Mouse (Mus musculus): Measurements from ENCODE around the gene ccdc198. TPM values are rescaled to one million over a fixed set of nuclear protein-coding genes. Genes with fewer than 3 reads are reported as not detected.

ccdc198 gene
- total and polyA plus RNA-seq, 3 experiments: not detected

GRCm38 (mm10) chr14:49172582-49172988 lies 72.7 kb downstream of the ccdc198 start:
- DNase-seq (ENCODE audit: extremely low read depth): peak; percentile 22
- dilution Hi-C loops (cut with MboI; ENCODE audit: extremely low pct_ligation_motif_present, extremely low pct_unique_long_range_greater_than_20kb, low sequenced_read_pairs): no loop called here

GRCm38 (mm10) chr14:49171867-49172581 lies 73.2 kb downstream of the ccdc198 start, which contains the start of gene Naa30:
Gene Naa30 (plus strand): TSS chr14:49172226.
- DNase-seq (ENCODE audit: extremely low read depth): peak; percentile 95
- H3K9ac ChIP-seq (ENCODE audit: insufficient read depth, low read depth): peak within 1 kb of the TSS; percentile 79
- dilution Hi-C loops (cut with MboI; ENCODE audit: extremely low pct_ligation_motif_present, extremely low pct_unique_long_range_greater_than_20kb, low sequenced_read_pairs) (no loop called here), in situ Hi-C loops (cut with MboI; ENCODE audit: low pct_ligation_motif_present, low pct_unique_long_range_greater_than_20kb, low sequenced_read_pairs) (no loop called here)
- peaks cover 3 to 29% of the 10 kb centered on the region in 2 experiments; a peak in 2 of 4 replicates for H3K4me1 ChIP-seq (ENCODE audit: control insufficient read depth in 1 of 2, insufficient read depth in 2 of 2)
- peak within 1 kb of the TSS; percentile 24 for H3K27ac ChIP-seq (ENCODE audit: insufficient read depth, low read depth)
- H3K9me3 ChIP-seq (replicated peaks; ENCODE audit: low read length): no peaks in the 10 kb centered on the region
- H3K4me3 ChIP-seq (replicated peaks in 1 of 3; ENCODE audit: low read depth in 2 of 3, low read length in 2 of 3, poor library complexity in 1 of 3): peak within 1 kb of the TSS; percentile 69 to 97 (median 90)
- H3K36me3 ChIP-seq (replicated peaks in 1 of 2; ENCODE audit: control insufficient read depth in 1 of 2, insufficient read depth in 1 of 2, low read length in 1 of 2): peaks cover 3 to 17% of the 10 kb centered on the region in 2 experiments
- H3K79me2 ChIP-seq (replicated peaks; ENCODE audit: control insufficient read depth, extremely low read depth, insufficient read depth, poor library complexity, severe bottlenecking): peaks cover 26% of the 10 kb centered on the region
- H3K27me3 ChIP-seq (replicated peaks): no peaks in the 10 kb centered on the region
- H3K4me2 ChIP-seq (ENCODE audit: insufficient read depth, low read depth, poor library complexity, severe bottlenecking): peak within 1 kb of the TSS; percentile 89
- TF ChIP-seq ZC3H11A (IDR thresholded peaks at IDR 0.05; ENCODE audit: low read depth, low read length) (no peak), CHD2 (IDR thresholded peaks at IDR 0.05; ENCODE audit: low read length) (no peak), USF2 (conservative IDR thresholded peaks at IDR 0.05; ENCODE audit: low read depth, low read length) (no peak), MAX (IDR thresholded peaks at IDR 0.05; ENCODE audit: low read length) (no peak), TBP (conservative IDR thresholded peaks at IDR 0.05; ENCODE audit: low read depth, low read length) (no peak), UBTF (IDR thresholded peaks at IDR 0.05; ENCODE audit: low read depth, low read length) (no peak; the same call in 1 of the 2 replicates), KAT2A (IDR thresholded peaks at IDR 0.05; ENCODE audit: insufficient replicate concordance, low read length) (peak; percentile 57; the same call in 1 of the 2 replicates), MEF2A (IDR thresholded peaks at IDR 0.05; ENCODE audit: borderline replicate concordance, low read depth, low read length) (no peak), JUN (IDR thresholded peaks at IDR 0.05; ENCODE audit: insufficient read depth, low read depth, low read length) (no peak), EP300 (IDR thresholded peaks at IDR 0.05; ENCODE audit: low read length) (no peak), RCOR1 (conservative IDR thresholded peaks at IDR 0.05; ENCODE audit: low read depth, low read length) (no peak), PAX5 (IDR thresholded peaks at IDR 0.05; ENCODE audit: low read length) (no peak), ETS1 (conservative IDR thresholded peaks at IDR 0.05; ENCODE audit: low read depth, low read length) (peak; percentile 33), MXI1 (IDR thresholded peaks at IDR 0.05; ENCODE audit: low read depth, low read length) (peak; percentile 85), NELFE (IDR thresholded peaks at IDR 0.05; ENCODE audit: low read depth, low read length) (peak; percentile 76), HCFC1 (IDR thresholded peaks at IDR 0.05; ENCODE audit: low read depth, low read length) (peak; percentile 78), SIN3A (IDR thresholded peaks at IDR 0.05; ENCODE audit: low read length) (peak; percentile 83), ZNF384 (IDR thresholded peaks at IDR 0.05; ENCODE audit: low read depth, low read length) (no peak), CHD1 (IDR thresholded peaks at IDR 0.05; ENCODE audit: low read depth, low read length) (no peak), SMC3 (IDR thresholded peaks at IDR 0.05; ENCODE audit: low read depth, low read length) (no peak), POLR2A (IDR thresholded peaks at IDR 0.05; ENCODE audit: low read depth, low read length) (peak; percentile 89), MYC (IDR thresholded peaks at IDR 0.05; ENCODE audit: low read depth, low read length) (no peak), ZKSCAN1 (IDR thresholded peaks at IDR 0.05; ENCODE audit: borderline replicate concordance, low read depth, low read length) (no peak), POLR2AphosphoS2 (IDR thresholded peaks at IDR 0.05; ENCODE audit: low read depth, low read length) (0 out of 2 replicates have a peak, but pooled peaks have one; percentile 49), JUND (conservative IDR thresholded peaks at IDR 0.05; ENCODE audit: low read depth, low read length) (no peak), IRF4 (IDR thresholded peaks at IDR 0.05; ENCODE audit: low read depth, low read length) (no peak), ELF1 (IDR thresholded peaks at IDR 0.05; ENCODE audit: low read depth, low read length) (peak; percentile 93), ZMIZ1 (IDR thresholded peaks at IDR 0.05; ENCODE audit: low read depth, low read length) (peak; percentile 72), TCF12 (IDR thresholded peaks at IDR 0.05; ENCODE audit: low read depth, low read length) (peak; percentile 77), MAFK (IDR thresholded peaks at IDR 0.05; ENCODE audit: insufficient replicate concordance, low read length) (no peak), GABPA (IDR thresholded peaks at IDR 0.05; ENCODE audit: insufficient replicate concordance, low read depth, low read length) (no peak)

More at GRCm38 (mm10) chr14:49172582-49172988, 72.7 kb downstream of the ccdc198 start:
- H3K4me2 ChIP-seq (ENCODE audit: insufficient read depth, low read depth, poor library complexity, severe bottlenecking): peak overlapping the region; percentile 84; the same call in 1 of the 2 replicates
- in situ Hi-C loops (cut with MboI; ENCODE audit: low pct_ligation_motif_present, low pct_unique_long_range_greater_than_20kb, low sequenced_read_pairs): no loop called here
- H3K79me2 ChIP-seq (replicated peaks; ENCODE audit: control insufficient read depth, extremely low read depth, insufficient read depth, poor library complexity, severe bottlenecking): peaks cover 26% of the 10 kb centered on the region
- no peaks in the 10 kb centered on the region for H3K9me3 ChIP-seq (replicated peaks; ENCODE audit: low read length)
- peaks cover 3 to 19% of the 10 kb centered on the region in 2 experiments for H3K36me3 ChIP-seq (replicated peaks in 1 of 2; ENCODE audit: control insufficient read depth in 1 of 2, insufficient read depth in 1 of 2, low read length in 1 of 2)
- TF ChIP-seq IRF4 (IDR thresholded peaks at IDR 0.05; ENCODE audit: low read depth, low read length) (no peak), UBTF (IDR thresholded peaks at IDR 0.05; ENCODE audit: low read depth, low read length) (peak; percentile 87; the same call in 1 of the 2 replicates)
- peak overlapping the region; percentile 24 for H3K27ac ChIP-seq (ENCODE audit: insufficient read depth, low read depth)
- H3K27me3 ChIP-seq (replicated peaks): no peaks in the 10 kb centered on the region
- peak overlapping the region; percentile 50 to 97 (median 90) for H3K4me3 ChIP-seq (replicated peaks in 1 of 3; ENCODE audit: low read depth in 2 of 3, low read length in 2 of 3, poor library complexity in 1 of 3)
- H3K9ac ChIP-seq (ENCODE audit: insufficient read depth, low read depth): peak overlapping the region; percentile 79
- H3K4me1 ChIP-seq (ENCODE audit: control insufficient read depth in 1 of 2, insufficient read depth in 2 of 2): peaks cover 3 to 29% of the 10 kb centered on the region in 2 experiments; a peak in 2 of 4 replicates
